Mouse (Mus musculus) embryonic fibroblast, embryonic 13.5 days (primary cell): ENCODE results near the gene Trim33.

Experiments
- CTCF ChIP-seq: IDR thresholded peaks from 2 replicates; pipeline ENCODE4 v1.5.1; 2011; ENCODE audit warnings: mild to moderate bottlenecking, control low read depth, low read length, moderate library complexity, borderline replicate concordance; ENCODE audit not compliant: insufficient read depth
- POLR2A ChIP-seq: IDR thresholded peaks from 2 replicates; pipeline ENCODE4 v1.6.1; 2011; ENCODE audit warnings: low read depth, mild to moderate bottlenecking, control low read depth, low read length, moderate library complexity

DNA sequence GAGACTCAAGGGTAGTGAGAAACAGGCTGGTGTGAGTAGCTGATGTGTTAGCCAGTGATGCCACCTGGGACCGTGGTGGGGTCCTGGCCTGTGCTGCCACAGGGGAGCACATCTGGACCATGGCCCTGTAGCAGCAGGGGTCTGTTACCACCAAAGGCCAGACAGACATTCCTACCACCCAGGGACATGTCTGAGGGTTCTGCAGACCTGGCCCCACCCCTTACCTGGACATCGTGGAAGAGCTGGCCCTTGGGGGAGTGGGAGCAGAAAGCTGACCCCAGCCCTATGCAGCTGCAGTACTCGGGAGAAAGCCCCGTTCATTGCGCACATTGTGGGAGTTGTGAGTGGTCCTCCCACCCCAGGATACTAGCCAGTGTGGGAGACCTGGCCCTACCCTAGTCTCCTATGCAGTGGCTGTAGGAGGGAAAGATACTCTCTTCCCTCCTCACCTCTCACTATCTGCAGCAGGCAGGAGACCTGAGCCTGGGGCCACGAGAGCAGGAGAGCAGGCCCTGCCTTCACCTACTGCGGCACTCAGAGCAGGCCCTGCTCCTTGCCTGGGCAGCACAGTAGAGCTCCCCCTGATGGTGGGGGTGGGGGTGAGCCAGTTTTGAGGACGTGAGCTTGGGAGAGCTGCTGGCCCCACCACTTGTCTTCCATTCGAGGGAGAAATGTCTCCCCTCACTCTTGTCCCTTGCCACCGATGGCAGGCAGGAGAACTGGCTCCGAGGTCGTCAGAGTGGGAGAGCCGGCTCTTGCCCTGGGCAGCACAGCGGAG is 114.4 kb downstream of the Trim33 start:
- no peak for TF ChIP-seq POLR2A
- TF ChIP-seq CTCF, result no peak
